Mouse (Mus musculus): ENCODE measurements around the gene Tcp11l1. TPM values are rescaled to one million over a fixed set of nuclear protein-coding genes. Genes with fewer than 3 reads are reported as not detected.

Tcp11l1 gene
- total and polyA plus RNA-seq, 3 experiments: 22.1 to 26.7 TPM; not detected in 1

GRCm38 (mm10) chr2:104699659-104700058 lies 12.3 kb downstream of the Tcp11l1 start:
- DNase-seq (ENCODE audit: low read depth, low spot score): no peak
- no peak overlapping the region for H3K4me3 ChIP-seq (ENCODE audit: control insufficient read depth in 1 of 2, insufficient read depth in 1 of 2, low read depth in 2 of 2, low read length in 2 of 2)
- peaks cover 0 to 8% of the 10 kb centered on the region in 2 experiments; a peak in 2 of 4 replicates for H3K36me3 ChIP-seq (ENCODE audit: control insufficient read depth in 1 of 2, insufficient read depth in 2 of 2, low read length in 2 of 2)
- H3K27me3 ChIP-seq (ENCODE audit: control insufficient read depth in 1 of 2, insufficient read depth in 2 of 2, low read length in 2 of 2): no peaks in the 10 kb centered on the region
- H3K9me3 ChIP-seq (replicated peaks; ENCODE audit: insufficient read depth, low read length): no peaks in the 10 kb centered on the region
- no peaks in the 10 kb centered on the region for H3K79me2 ChIP-seq (ENCODE audit: control insufficient read depth, insufficient read depth, low read length, poor library complexity)
- H3K27ac ChIP-seq (ENCODE audit: control insufficient read depth, low read depth, low read length): no peak overlapping the region
- H3K9ac ChIP-seq (ENCODE audit: control insufficient read depth, low read depth, low read length, poor library complexity, severe bottlenecking): no peak overlapping the region
- H3K4me1 ChIP-seq (ENCODE audit: control insufficient read depth in 1 of 2, insufficient read depth in 2 of 2, low read length in 2 of 2): peaks cover 5% of the 10 kb centered on the region in 2 experiments
- TF ChIP-seq KAT2A (conservative IDR thresholded peaks at IDR 0.05; ENCODE audit: low read depth, low read length) (no peak), MXI1 (IDR thresholded peaks at IDR 0.05; ENCODE audit: low read depth, low read length) (no peak), GABPA (IDR thresholded peaks at IDR 0.05; ENCODE audit: low read depth, low read length) (no peak), NRF1 (IDR thresholded peaks at IDR 0.05; ENCODE audit: insufficient read depth, low read depth, low read length, poor library complexity, severe bottlenecking) (no peak), USF2 (IDR thresholded peaks at IDR 0.05; ENCODE audit: borderline replicate concordance in 1 of 2, insufficient read depth in 1 of 2, low read depth in 1 of 2, low read length in 2 of 2) (no peak), RAD21 (IDR thresholded peaks at IDR 0.05; ENCODE audit: low read depth, low read length) (no peak)

- TF ChIP-seq CHD2 (IDR thresholded peaks at IDR 0.05; ENCODE audit: low read length) (no peak), CTCF (IDR thresholded peaks at IDR 0.05 in 2 of 3, conservative IDR thresholded peaks at IDR 0.05 in 1 of 3; ENCODE audit: control insufficient read depth in 1 of 3, insufficient read depth in 1 of 3, low read depth in 2 of 3, low read length in 3 of 3, poor library complexity in 1 of 3, severe bottlenecking in 1 of 3) (no peak), UBTF (IDR thresholded peaks at IDR 0.05; ENCODE audit: borderline replicate concordance, insufficient read depth, low read depth, low read length) (no peak), MEF2A (IDR thresholded peaks at IDR 0.05; ENCODE audit: extremely low read depth, insufficient replicate concordance, low read depth, low read length, poor library complexity, severe bottlenecking) (no peak), RCOR1 (IDR thresholded peaks at IDR 0.05; ENCODE audit: low read depth, low read length) (no peak), TCF12 (IDR thresholded peaks at IDR 0.05; ENCODE audit: low read depth, low read length) (no peak)
- Histone ChIP-seq H3K79me2 (ENCODE audit: control insufficient read depth, insufficient read depth, low read length, poor library complexity) (no peaks in the 10 kb centered on the region), H3K4me1 (ENCODE audit: control insufficient read depth in 1 of 2, insufficient read depth in 2 of 2, low read length in 2 of 2) (peaks cover 0 to 4% of the 10 kb centered on the region in 2 experiments; a peak in 1 of 4 replicates), H3K9me3 (replicated peaks; ENCODE audit: insufficient read depth, low read length) (no peaks in the 10 kb centered on the region), H3K27ac (ENCODE audit: control insufficient read depth, low read depth, low read length) (no peak overlapping the region), H3K36me3 (ENCODE audit: control insufficient read depth in 1 of 2, insufficient read depth in 2 of 2, low read length in 2 of 2) (no peaks in the 10 kb centered on the region; a peak in 1 of 4 replicates), H3K4me3 (ENCODE audit: control insufficient read depth in 1 of 2, insufficient read depth in 1 of 2, low read depth in 2 of 2, low read length in 2 of 2) (no peak overlapping the region), H3K27me3 (ENCODE audit: control insufficient read depth in 1 of 2, insufficient read depth in 2 of 2, low read length in 2 of 2) (no peaks in the 10 kb centered on the region), H3K9ac (ENCODE audit: control insufficient read depth, low read depth, low read length, poor library complexity, severe bottlenecking) (no peak overlapping the region)
- peak; percentile 30 for DNase-seq (ENCODE audit: low read depth, low spot score)
These were observed 19.4 kb downstream of the Tcp11l1 start for GRCm38 (mm10) chr2:104692551-104692950.

GRCm38 (mm10) chr2:104690720-104691119 lies 21.2 kb downstream of the Tcp11l1 start:
- TF ChIP-seq EP300 (IDR thresholded peaks at IDR 0.05; ENCODE audit: low read depth in 1 of 2, low read length in 2 of 2) (no peak), TBP (IDR thresholded peaks at IDR 0.05; ENCODE audit: low read depth, low read length) (peak; percentile 97), RCOR1 (IDR thresholded peaks at IDR 0.05; ENCODE audit: low read depth, low read length) (peak; percentile 47; the same call in 1 of the 2 replicates), ELF1 (IDR thresholded peaks at IDR 0.05; ENCODE audit: low read depth, low read length) (0 out of 2 replicates have a peak, but pooled peaks have one; percentile 30)
- no peak overlapping the region for H3K9ac ChIP-seq (ENCODE audit: control insufficient read depth, low read depth, low read length, poor library complexity, severe bottlenecking)
- no peak overlapping the region for H3K27ac ChIP-seq (ENCODE audit: control insufficient read depth, low read depth, low read length)
- H3K27me3 ChIP-seq (ENCODE audit: control insufficient read depth in 1 of 2, insufficient read depth in 2 of 2, low read length in 2 of 2): no peaks in the 10 kb centered on the region
- H3K4me1 ChIP-seq (ENCODE audit: control insufficient read depth in 1 of 2, insufficient read depth in 2 of 2, low read length in 2 of 2): peaks cover 4 to 11% of the 10 kb centered on the region in 2 experiments; a peak in 2 of 4 replicates
- H3K36me3 ChIP-seq (ENCODE audit: control insufficient read depth in 1 of 2, insufficient read depth in 2 of 2, low read length in 2 of 2): peaks cover 0 to 3% of the 10 kb centered on the region in 2 experiments; a peak in 2 of 4 replicates
- H3K79me2 ChIP-seq (ENCODE audit: control insufficient read depth, insufficient read depth, low read length, poor library complexity): no peaks in the 10 kb centered on the region
- H3K4me3 ChIP-seq (ENCODE audit: control insufficient read depth in 1 of 2, insufficient read depth in 1 of 2, low read depth in 2 of 2, low read length in 2 of 2): no peak overlapping the region
- no peaks in the 10 kb centered on the region for H3K9me3 ChIP-seq (replicated peaks; ENCODE audit: insufficient read depth, low read length)
- DNase-seq (ENCODE audit: low read depth, low spot score): peak; percentile 80
